Mouse (Mus musculus) cortical plate, adult 2 months (tissue): ENCODE measurements around the gene Daxx.

ENCODE experiments used
- CTCF ChIP-seq: fragments of 200-500 bp; IDR thresholded peaks from 2 replicates; pipeline ENCODE4 v1.5.1; 2011; ENCODE audit warnings: mild to moderate bottlenecking, control low read depth, low read length; ENCODE audit not compliant: insufficient read depth; ENCODE audit errors: extremely low read depth
- POLR2A ChIP-seq: fragments of 200-500 bp; IDR thresholded peaks from 2 replicates; pipeline ENCODE4 v1.6.1; 2011; ENCODE audit warnings: mild to moderate bottlenecking, low read length, control low read depth; ENCODE audit not compliant: insufficient read depth; ENCODE audit errors: extremely low read depth

GRCm38 (mm10) chr17:33900989-33901314 lies 8.3 kb upstream of the Daxx start:
- TF ChIP-seq CTCF (no peak), POLR2A (no peak)
